Mouse (Mus musculus) lung, postnatal 0 days (tissue): ENCODE results near the gene Rnf32. TPM values are rescaled to one million over a fixed set of nuclear protein-coding genes. Genes with fewer than 3 reads are reported as not detected.

Experiments
- ATAC-seq: fragments of 200-750 bp; cut with Nextera tagmentation; 2 replicates; pipeline ENCODE4 v1.8.0; 2017; ENCODE audit warnings: moderate library complexity
- DNase-seq: peaks from one replicate; pipeline ENCODE4 v3.0.0-alpha.2; 2016; ENCODE audit warnings: low spot score
- H3K27ac ChIP-seq: fragments of 300-500 bp; sonication (generic); 2 replicates; pipeline ENCODE4 v1.5.1; 2014; ENCODE audit warnings: antibody characterized with exemption, mild to moderate bottlenecking, low read length, mixed read lengths
- H3K27me3 ChIP-seq: fragments of 300-500 bp; sonication (generic); replicated peaks from 2 replicates; pipeline ENCODE4 v1.6.1; 2014; ENCODE audit warnings: low read length, mixed read lengths; ENCODE audit not compliant: insufficient read depth
- H3K36me3 ChIP-seq: fragments of 300-500 bp; sonication (generic); 2 replicates; pipeline ENCODE4 v1.6.1; 2014; ENCODE audit warnings: low read length, mixed read lengths; ENCODE audit not compliant: insufficient read depth
- H3K4me1 ChIP-seq: fragments of 300-500 bp; sonication (generic); 2 replicates; pipeline ENCODE4 v1.6.1; 2014; ENCODE audit warnings: antibody characterized with exemption, low read depth, low read length, mixed read lengths; ENCODE audit not compliant: insufficient read depth
- H3K4me2 ChIP-seq: fragments of 300-500 bp; sonication (generic); replicated peaks from 2 replicates; pipeline ENCODE4 v1.6.1; 2014; ENCODE audit warnings: low read depth, mild to moderate bottlenecking, low read length, moderate library complexity, mixed read lengths
- H3K4me3 ChIP-seq: fragments of 300-500 bp; sonication (generic); 2 replicates; pipeline ENCODE4 v1.5.1; 2014; ENCODE audit warnings: low read depth, low read length
- H3K9ac ChIP-seq: fragments of 300-500 bp; sonication (generic); replicated peaks from 2 replicates; pipeline ENCODE4 v1.6.1; 2014; ENCODE audit warnings: low read depth, mild to moderate bottlenecking
- H3K9me3 ChIP-seq: fragments of 300-500 bp; sonication (generic); 2 replicates; pipeline ENCODE4 v1.6.1; 2016; ENCODE audit warnings: low read length, mixed read lengths
- CTCF ChIP-seq: IDR thresholded peaks from 2 replicates; pipeline ENCODE4 v1.5.1; 2016; ENCODE audit warnings: antibody characterized with exemption, mild to moderate bottlenecking
- EP300 ChIP-seq: IDR thresholded peaks from 2 replicates; pipeline ENCODE4 v1.6.1; 2016; ENCODE audit warnings: antibody characterized with exemption, mild to moderate bottlenecking, control low read depth
- WGBS: fragments of 180-500 bp; shearing (Covaris S2); extraction: QIAGEN DNeasy Blood & Tissue Kit; methylation state at CpG from one replicate; pipeline ENCODE4 v1.1.7; 2014; 5-methylcytosine and 5-hydroxymethylcytosine counted together
- polyA plus RNA-seq: library from polyadenylated mRNA; unstranded; fragments of >200 nt; fragmentation: Nextera tagmentation; extraction: Ambion mirVana; gene quantifications from 2 replicates; pipeline ENCODE4 v1.2.1, GENCODE M21; 2015

Rnf32 gene
- polyA plus RNA-seq: 2.3 and 5.2 TPM in 2 replicates

GRCm38 (mm10) chr5:29195570-29196263, at the start of gene Rnf32:
Rnf32 (plus strand) TSS chr5:29195992.
- Histone ChIP-seq H3K27me3 (no peaks in the 10 kb centered on the region), H3K36me3 (no peaks in the 10 kb centered on the region), H3K4me1 (no peaks in the 10 kb centered on the region; the same call in 1 of the 2 replicates), H3K4me3 (peak within 1 kb of the TSS; percentile 50), H3K4me2 (peak within 1 kb of the TSS; percentile 78), H3K9me3 (no peaks in the 10 kb centered on the region), H3K9ac (peak within 1 kb of the TSS; percentile 20; the same call in 1 of the 2 replicates), H3K27ac (peak within 1 kb of the TSS; percentile 55; the same call in 1 of the 2 replicates)
- peak; percentile 98 for ATAC-seq
- TF ChIP-seq EP300 (no peak), CTCF (no peak)
- peak; percentile 88 for DNase-seq
- under 1% methylated on average over 54 of the region's 70 CpGs for WGBS

- no peaks in the 10 kb centered on the region for H3K9me3 ChIP-seq
- DNase-seq: peak; percentile 61
Measured at GRCm38 (mm10) chr5:29150146-29150545, 45.6 kb upstream of the Rnf32 start.

GRCm38 (mm10) chr5:29159849-29160248, 35.9 kb upstream of the Rnf32 start:
- H3K4me3 ChIP-seq: no peak overlapping the region
- H3K27ac ChIP-seq: no peak overlapping the region
- H3K4me2 ChIP-seq: no peak overlapping the region
- H3K9me3 ChIP-seq: no peaks in the 10 kb centered on the region
- DNase-seq (no peak), ATAC-seq (no peak)
- no peaks in the 10 kb centered on the region for H3K36me3 ChIP-seq
- WGBS: 47% methylated on average over 1 of the region's 1 CpGs
- TF ChIP-seq EP300: no peak
- no peaks in the 10 kb centered on the region for H3K4me1 ChIP-seq
- H3K27me3 ChIP-seq: no peaks in the 10 kb centered on the region
- H3K9ac ChIP-seq: no peak overlapping the region

More at GRCm38 (mm10) chr5:29150146-29150545, 45.6 kb upstream of the Rnf32 start:
- ATAC-seq: peak; percentile 68
- H3K27me3 ChIP-seq: no peaks in the 10 kb centered on the region
- no peaks in the 10 kb centered on the region for H3K36me3 ChIP-seq
- H3K4me2 ChIP-seq: no peak overlapping the region
- H3K9ac ChIP-seq: no peak overlapping the region
- H3K4me3 ChIP-seq: no peak overlapping the region
- no peaks in the 10 kb centered on the region for H3K4me1 ChIP-seq
- H3K27ac ChIP-seq: no peak overlapping the region
- TF ChIP-seq EP300 (peak; percentile 94), CTCF (0 out of 2 replicates have a peak, but pooled peaks have one; percentile 2)
- 29% methylated on average over 4 of the region's 4 CpGs for WGBS

GRCm38 (mm10) chr5:29166947-29167346, 28.8 kb upstream of the Rnf32 start:
- Histone ChIP-seq H3K36me3 (no peaks in the 10 kb centered on the region), H3K4me1 (no peaks in the 10 kb centered on the region), H3K4me3 (no peak overlapping the region), H3K27ac (no peak overlapping the region), H3K9ac (no peak overlapping the region), H3K27me3 (no peaks in the 10 kb centered on the region), H3K4me2 (no peak overlapping the region), H3K9me3 (no peaks in the 10 kb centered on the region)
- TF ChIP-seq EP300 (peak; percentile 90), CTCF (no peak)
- WGBS: 56% methylated on average over 2 of the region's 2 CpGs
- no peak for DNase-seq
- ATAC-seq: no peak

- ATAC-seq (no peak), DNase-seq (no peak)
- Histone ChIP-seq H3K27me3 (no peaks in the 10 kb centered on the region), H3K4me2 (no peak overlapping the region), H3K27ac (no peak overlapping the region), H3K4me1 (no peaks in the 10 kb centered on the region), H3K36me3 (no peaks in the 10 kb centered on the region), H3K4me3 (no peak overlapping the region), H3K9ac (no peak overlapping the region), H3K9me3 (no peaks in the 10 kb centered on the region)
- TF ChIP-seq CTCF: no peak
- TF ChIP-seq EP300: no peak
- WGBS: 86% methylated on average over 6 of the region's 6 CpGs
Measured at GRCm38 (mm10) chr5:29170193-29170592, 25.6 kb upstream of the Rnf32 start.

GRCm38 (mm10) chr5:29171165-29171564, 24.6 kb upstream of the Rnf32 start:
- no peak for ATAC-seq
- peak; percentile 24 for DNase-seq
- Histone ChIP-seq H3K9ac (no peak overlapping the region), H3K4me1 (no peaks in the 10 kb centered on the region), H3K4me3 (no peak overlapping the region), H3K27ac (no peak overlapping the region), H3K36me3 (no peaks in the 10 kb centered on the region), H3K27me3 (no peaks in the 10 kb centered on the region), H3K4me2 (no peak overlapping the region), H3K9me3 (no peaks in the 10 kb centered on the region)
- 0 out of 2 replicates have a peak, but pooled peaks have one; percentile 28 for TF ChIP-seq EP300
- TF ChIP-seq CTCF: no peak
